Mouse (Mus musculus): Measurements from ENCODE around the gene Cnot6l. TPM values are rescaled to one million over a fixed set of nuclear protein-coding genes. Genes with fewer than 3 reads are reported as not detected.

Gene Cnot6l
- polyA plus RNA-seq, 1 experiment from 2014 or later = 89.7 TPM

GRCm38 (mm10) chr5:96161578-96162398, 2.2 kb downstream of the Cnot6l start:
- DNase-seq (ENCODE audit: low spot score) = peak; percentile 67

- DNase-seq (ENCODE audit: low spot score) = no peak
Measured at GRCm38 (mm10) chr5:96161263-96161577, 2.8 kb downstream of the Cnot6l start.

- peak; percentile 42 for DNase-seq (ENCODE audit: low spot score)
Measured at GRCm38 (mm10) chr5:96160467-96161262, 3.3 kb downstream of the Cnot6l start.

GRCm38 (mm10) chr5:96142351-96142750, 21.6 kb downstream of the Cnot6l start:
- no peak for DNase-seq (ENCODE audit: low spot score)

GRCm38 (mm10) chr5:96130683-96131082, 33.3 kb downstream of the Cnot6l start:
- DNase-seq (ENCODE audit: low spot score) = no peak

DNA sequence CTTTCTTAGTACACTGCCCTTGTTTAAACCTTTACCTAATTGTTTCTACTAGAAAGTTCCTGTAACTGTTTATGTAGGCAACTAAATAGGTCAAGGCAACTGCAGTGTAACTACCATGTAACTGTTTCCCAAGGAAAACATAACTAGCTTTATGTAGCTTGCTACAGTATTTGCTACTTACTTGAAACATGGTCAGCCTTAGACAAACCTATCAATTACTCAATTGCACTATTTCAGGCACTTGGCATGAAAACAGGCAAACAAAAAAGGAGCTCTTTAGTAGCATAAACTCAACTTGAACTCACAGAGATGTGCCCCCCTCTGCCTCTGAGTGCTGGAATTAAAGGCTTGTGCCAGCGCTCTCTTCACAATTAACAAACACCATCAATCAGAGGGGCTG, 37.1 kb downstream of the Cnot6l start:
- no peak for DNase-seq (ENCODE audit: low spot score)

GRCm38 (mm10) chr5:96114943-96115342, 49.0 kb downstream of the Cnot6l start:
- no peak for DNase-seq (ENCODE audit: low spot score)

GRCm38 (mm10) chr5:96104644-96105043, 59.3 kb downstream of the Cnot6l start:
- no peak for DNase-seq (ENCODE audit: low spot score)

DNA sequence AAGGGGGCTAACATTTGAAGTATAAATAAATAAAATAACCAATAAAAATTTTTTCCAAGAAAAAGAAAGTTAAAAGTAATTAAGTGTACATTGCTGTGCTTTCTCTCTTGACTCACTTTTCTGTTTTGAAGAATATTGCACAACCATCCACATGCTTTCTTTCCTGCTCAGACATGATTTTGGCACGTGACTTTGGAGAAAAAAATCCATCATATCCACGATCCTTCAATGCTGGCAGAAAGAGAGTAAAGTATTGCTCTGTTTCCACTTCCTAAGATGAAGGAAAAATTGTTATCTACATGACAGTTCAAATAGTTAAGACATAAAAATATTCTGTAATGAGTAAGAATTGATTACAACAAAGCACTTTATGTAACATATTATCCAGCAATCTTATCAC, 72.5 kb downstream of the Cnot6l start:
- DNase-seq (ENCODE audit: low spot score) = no peak

- DNase-seq (ENCODE audit: low spot score) = no peak
Measured at GRCm38 (mm10) chr5:96085324-96085723, 78.6 kb downstream of the Cnot6l start.

- no peak for DNase-seq (ENCODE audit: low spot score)
Measured at GRCm38 (mm10) chr5:96079026-96079425, 84.9 kb downstream of the Cnot6l start.

DNA sequence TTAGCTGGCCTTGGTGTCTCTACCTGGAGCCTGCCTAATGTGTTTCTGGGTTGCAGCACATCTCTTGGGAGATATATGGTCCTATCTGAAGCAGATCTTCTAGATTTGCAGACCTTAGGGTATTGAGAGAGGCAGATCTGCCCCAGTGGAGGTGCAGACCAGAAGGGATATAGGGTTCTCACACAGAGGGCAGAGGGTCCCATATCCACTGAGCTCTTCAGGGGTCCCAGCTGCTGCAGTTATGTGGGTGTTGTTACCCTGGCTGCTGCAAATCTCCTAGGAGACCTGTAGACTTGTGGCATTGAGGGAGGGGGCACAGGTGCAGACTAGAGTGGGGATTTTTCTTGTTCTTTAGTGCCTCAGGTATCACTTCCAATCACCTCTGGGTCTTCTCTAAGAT, 98.4 kb downstream of the Cnot6l start:
- no peak for DNase-seq (ENCODE audit: low spot score)

- DNase-seq (ENCODE audit: low spot score) = no peak
Measured at GRCm38 (mm10) chr5:96042492-96042891, 121.5 kb downstream of the Cnot6l start.

- no peak for DNase-seq (ENCODE audit: low spot score)
Measured at GRCm38 (mm10) chr5:96041507-96042104, 122.4 kb downstream of the Cnot6l start.

- no peak for DNase-seq (ENCODE audit: low spot score)
Measured at GRCm38 (mm10) chr5:96039188-96039840, 124.7 kb downstream of the Cnot6l start.

- no peak for DNase-seq (ENCODE audit: low spot score)
Measured at GRCm38 (mm10) chr5:96037684-96038121, 126.3 kb downstream of the Cnot6l start.

DNA sequence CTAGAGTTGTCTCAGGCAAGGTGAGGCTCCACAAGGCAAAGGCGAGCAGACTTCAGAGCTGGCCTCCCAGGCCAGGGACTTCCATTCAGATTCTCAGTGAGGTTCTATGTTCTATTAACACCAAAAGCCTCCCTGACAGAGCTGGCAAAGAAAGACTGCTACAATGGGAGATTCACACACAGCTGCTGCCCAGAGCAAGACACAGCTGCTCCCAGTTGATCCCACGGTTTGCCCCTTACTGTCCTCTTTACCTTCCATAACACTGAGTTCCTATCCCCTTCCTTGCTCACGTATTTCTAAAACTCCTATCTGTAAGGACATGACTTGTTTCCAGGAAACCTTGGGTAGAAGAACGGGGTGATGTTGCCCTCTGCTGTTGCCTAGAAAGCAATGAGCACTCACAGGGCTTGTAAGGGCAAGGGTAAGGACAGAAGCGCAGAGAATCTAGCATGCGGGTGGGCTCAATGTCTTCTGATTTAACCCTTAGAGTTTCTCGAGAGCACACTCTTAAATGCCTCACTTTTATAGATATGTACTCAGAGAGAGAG, 127.8 kb downstream of the Cnot6l start:
- no peak for DNase-seq (ENCODE audit: low spot score)

DNA sequence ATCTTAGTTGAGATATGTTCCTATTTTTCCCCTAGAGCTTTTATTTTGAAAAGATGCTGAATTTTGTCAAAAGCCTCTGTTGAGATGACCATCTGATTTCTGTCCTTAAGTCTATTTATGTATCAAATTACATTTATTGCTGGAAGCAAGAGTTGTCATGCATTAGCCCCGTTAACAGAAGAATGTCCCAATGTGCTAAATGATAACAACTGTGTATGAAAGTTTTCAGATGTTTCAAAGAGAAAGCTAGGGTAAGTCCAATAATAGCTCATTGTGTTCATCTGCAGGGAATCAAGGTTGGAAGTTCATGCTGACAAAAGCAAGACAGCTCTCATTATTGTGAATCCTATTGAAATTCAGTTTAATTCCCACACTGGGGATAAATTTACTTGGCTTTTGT, 129.9 kb downstream of the Cnot6l start:
- no peak for DNase-seq (ENCODE audit: low spot score)

- DNase-seq (ENCODE audit: low spot score) = no peak
Measured at GRCm38 (mm10) chr5:96029821-96030220, 134.2 kb downstream of the Cnot6l start.

All from thymus, postnatal 0 days (tissue).